Mouse (Mus musculus) MEL (cell line): ENCODE measurements at regions not wholly inside any gene's neighbourhood (a gene's known extent, or its start where the extent isn't known, plus 50 kb on each side); places are given as distances from the start of the nearest gene placed in this dataset.

ENCODE experiments used
- DNase-seq: peaks from one replicate; pipeline ENCODE4 v3.0.0; 2011; ENCODE audit warnings: low read depth, low spot score
- H3K27ac ChIP-seq: 2 replicates; pipeline ENCODE4 v1.5.1; 2012; ENCODE audit warnings: low read depth, mild to moderate bottlenecking, control low read depth, low read length, moderate library complexity; ENCODE audit not compliant: control insufficient read depth
- H3K27me3 ChIP-seq, 2 experiments: fragments of 150-350 bp in 1 of 2; sonication (generic) in 1 of 2; 2 replicates each; pipeline ENCODE4 v1.6.1; 2012; ENCODE audit warnings: low read length in 2 of 2, mild to moderate bottlenecking in 2 of 2, improper control_type of control experiment in 1 of 2, moderate library complexity in 1 of 2; ENCODE audit not compliant: insufficient read depth in 2 of 2, control insufficient read depth in 1 of 2
- H3K36me3 ChIP-seq, 2 experiments: 2 replicates each; pipeline ENCODE4 v1.6.1; 2012 to 2014; ENCODE audit warnings: low read length in 2 of 2, improper control_type of control experiment in 1 of 2, inconsistent platforms in 1 of 2, mild to moderate bottlenecking in 1 of 2; ENCODE audit not compliant: insufficient read depth in 2 of 2, control insufficient read depth in 1 of 2
- H3K4me1 ChIP-seq, 2 experiments: fragments of 150-350 bp in 1 of 2; sonication (generic) in 1 of 2; 2 replicates each; pipeline ENCODE4 v1.6.1; 2012; ENCODE audit warnings: low read length in 2 of 2, improper control_type of control experiment in 1 of 2, mild to moderate bottlenecking in 1 of 2; ENCODE audit not compliant: insufficient read depth in 2 of 2, control insufficient read depth in 1 of 2
- H3K4me3 ChIP-seq, 2 experiments: fragments of 150-350 bp in 1 of 2; sonication (generic) in 1 of 2; 2 replicates each; pipeline ENCODE4 v1.5.1; 2012; ENCODE audit warnings: low read depth in 2 of 2, low read length in 2 of 2, mild to moderate bottlenecking in 2 of 2, moderate library complexity in 2 of 2, control low read depth in 1 of 2, improper control_type of control experiment in 1 of 2; ENCODE audit not compliant: control insufficient read depth in 1 of 2, insufficient read depth in 1 of 2
- H3K79me2 ChIP-seq: 2 replicates; pipeline ENCODE4 v1.6.1; 2012; ENCODE audit warnings: mild to moderate bottlenecking, low read length, moderate library complexity; ENCODE audit not compliant: control insufficient read depth, poor library complexity, insufficient read depth
- H3K9ac ChIP-seq: 2 replicates; pipeline ENCODE4 v1.6.1; 2012; ENCODE audit warnings: low read depth, mild to moderate bottlenecking, control low read depth, low read length, moderate library complexity; ENCODE audit not compliant: control insufficient read depth, poor library complexity, severe bottlenecking
- H3K9me3 ChIP-seq: fragments of 150-350 bp; sonication (generic); replicated peaks from 2 replicates; pipeline ENCODE4 v1.6.1; 2012; ENCODE audit warnings: mild to moderate bottlenecking, low read length, improper control_type of control experiment, moderate library complexity; ENCODE audit not compliant: insufficient read depth
- BHLHE40 ChIP-seq: IDR thresholded peaks from 2 replicates; pipeline ENCODE4 v1.6.1; 2012; ENCODE audit warnings: low read depth, mild to moderate bottlenecking, inconsistent platforms, low read length, improper control_type of control experiment, borderline replicate concordance
- CTCF ChIP-seq, 3 experiments: IDR thresholded peaks in 2 of 3; conservative IDR thresholded peaks in 1 of 3; 2 replicates each; pipeline ENCODE4 v1.5.1; 2011 to 2012; ENCODE audit warnings: low read length in 3 of 3, low read depth in 2 of 3, mild to moderate bottlenecking in 2 of 3, improper control_type of control experiment in 1 of 3, inconsistent platforms in 1 of 3, mixed read lengths in 1 of 3, moderate library complexity in 1 of 3; ENCODE audit not compliant: control insufficient read depth in 1 of 3, insufficient read depth in 1 of 3, poor library complexity in 1 of 3, severe bottlenecking in 1 of 3
- E2F4 ChIP-seq: IDR thresholded peaks from 2 replicates; pipeline ENCODE4 v1.6.1; 2011; ENCODE audit warnings: low read depth, low read length, improper control_type of control experiment, borderline replicate concordance
- EP300 ChIP-seq, 2 experiments: IDR thresholded peaks; 2 replicates each; pipeline ENCODE4 v1.6.1; 2011; ENCODE audit warnings: improper control_type of control experiment in 2 of 2, low read length in 2 of 2, low read depth in 1 of 2, mild to moderate bottlenecking in 1 of 2
- GABPA ChIP-seq: IDR thresholded peaks from 2 replicates; pipeline ENCODE4 v1.6.1; 2012; ENCODE audit warnings: low read depth, mild to moderate bottlenecking, inconsistent platforms, low read length, improper control_type of control experiment, moderate library complexity
- GATA1 ChIP-seq: IDR thresholded peaks from 2 replicates; pipeline ENCODE4 v1.6.1; 2011; ENCODE audit warnings: low read depth, low read length, improper control_type of control experiment
- MAFK ChIP-seq: IDR thresholded peaks from 2 replicates; pipeline ENCODE4 v1.6.1; 2011; ENCODE audit warnings: low read depth, mild to moderate bottlenecking, low read length, improper control_type of control experiment, borderline replicate concordance
- MAX ChIP-seq: IDR thresholded peaks from 2 replicates; pipeline ENCODE4 v1.6.1; 2011; ENCODE audit warnings: low read length, improper control_type of control experiment
- MAZ ChIP-seq: IDR thresholded peaks from 2 replicates; pipeline ENCODE4 v1.6.1; 2012; ENCODE audit warnings: low read depth, mild to moderate bottlenecking, inconsistent platforms, low read length, improper control_type of control experiment
- MEF2A ChIP-seq: IDR thresholded peaks from 2 replicates; pipeline ENCODE4 v1.6.1; 2014; ENCODE audit warnings: low read depth, mild to moderate bottlenecking, inconsistent platforms, low read length, improper control_type of control experiment; ENCODE audit not compliant: poor library complexity, insufficient replicate concordance, severe bottlenecking; ENCODE audit errors: extremely low read depth
- MXI1 ChIP-seq: IDR thresholded peaks from 2 replicates; pipeline ENCODE4 v1.6.1; 2011; ENCODE audit warnings: mild to moderate bottlenecking, low read depth, low read length, improper control_type of control experiment
- SMC3 ChIP-seq: IDR thresholded peaks from 2 replicates; pipeline ENCODE4 v1.6.1; 2011; ENCODE audit warnings: low read depth, low read length, improper control_type of control experiment
- TAL1 ChIP-seq: IDR thresholded peaks from 2 replicates; pipeline ENCODE4 v1.6.1; 2012; ENCODE audit warnings: mild to moderate bottlenecking, inconsistent platforms, low read length, moderate library complexity, mixed read lengths
- ZMIZ1 ChIP-seq: IDR thresholded peaks from 2 replicates; pipeline ENCODE4 v1.6.1; 2012; ENCODE audit warnings: low read depth, mild to moderate bottlenecking, inconsistent platforms, low read length, improper control_type of control experiment, moderate library complexity

- Histone ChIP-seq H3K9me3 (no peaks in the 10 kb centered on the region), H3K4me3 (no peak overlapping the region), H3K4me1 (no peaks in the 10 kb centered on the region)
- no peak for TF ChIP-seq EP300 (IDR thresholded peaks at IDR 0.05; ENCODE audit: low read depth in 1 of 2, low read length in 2 of 2)
- TF ChIP-seq SMC3, result no peak
- no peak for TF ChIP-seq GABPA
- no peak for TF ChIP-seq MXI1
- TF ChIP-seq E2F4, result no peak
- TF ChIP-seq MAX, result no peak
- no peak for TF ChIP-seq CTCF (IDR thresholded peaks at IDR 0.05 in 2 of 3, conservative IDR thresholded peaks at IDR 0.05 in 1 of 3; ENCODE audit: control insufficient read depth in 1 of 3, insufficient read depth in 1 of 3, low read depth in 2 of 3, low read length in 3 of 3, poor library complexity in 1 of 3, severe bottlenecking in 1 of 3)
- no peak for TF ChIP-seq MEF2A
- TF ChIP-seq, all 39 proteins: peak for 0
- Histone ChIP-seq H3K27me3 (no peaks in the 10 kb centered on the region), H3K79me2 (no peaks in the 10 kb centered on the region), H3K27ac (no peak overlapping the region), H3K36me3 (no peaks in the 10 kb centered on the region), H3K9ac (no peak overlapping the region)
- no peak for DNase-seq
Observed at GRCm38 (mm10) chr12:74544172-74544571, 228.0 kb upstream of the Gm11042 start.

- no peak overlapping the region for H3K9ac ChIP-seq
- H3K4me3 ChIP-seq, result no peak overlapping the region
- no peaks in the 10 kb centered on the region for H3K27me3 ChIP-seq
- no peaks in the 10 kb centered on the region for H3K9me3 ChIP-seq
- H3K27ac ChIP-seq, result no peak overlapping the region
- H3K36me3 ChIP-seq, result no peaks in the 10 kb centered on the region
- H3K4me1 ChIP-seq, result no peaks in the 10 kb centered on the region
- no peaks in the 10 kb centered on the region for H3K79me2 ChIP-seq
- no peak for DNase-seq
- no peak for TF ChIP-seq GATA1
- no peak for TF ChIP-seq GABPA
- no peak for TF ChIP-seq BHLHE40
- TF ChIP-seq MAZ, result no peak
- no peak for TF ChIP-seq TAL1
- TF ChIP-seq MAFK, result 0 out of 2 replicates have a peak, but pooled peaks have one; percentile 29
Observed at GRCm38 (mm10) chr12:74534882-74535281, 218.7 kb upstream of the Gm11042 start.

- Histone ChIP-seq H3K27me3 (no peaks in the 10 kb centered on the region), H3K79me2 (no peaks in the 10 kb centered on the region), H3K36me3 (no peaks in the 10 kb centered on the region), H3K9me3 (no peaks in the 10 kb centered on the region), H3K4me1 (no peaks in the 10 kb centered on the region), H3K4me3 (no peak overlapping the region), H3K9ac (no peak overlapping the region), H3K27ac (no peak overlapping the region)
- TF ChIP-seq GATA1 (no peak), ZMIZ1 (no peak)
- DNase-seq, result no peak
Observed at GRCm38 (mm10) chr12:74528983-74529566, 212.9 kb upstream of the Gm11042 start.
